Mouse (Mus musculus) heart, postnatal 4 days (tissue): ENCODE results near the gene Nckap1l. TPM values are rescaled to one million over a fixed set of nuclear protein-coding genes. Genes with fewer than 3 reads are reported as not detected.

ENCODE experiments used
- DNase-seq: peaks from one replicate; pipeline ENCODE4 v3.0.0; 2021
- total RNA-seq, 2 experiments: library from RNA; stranded (reverse); gene quantifications; 2 replicates each; pipeline ENCODE4 v1.2.3; 2021

The Nckap1l gene
- total RNA-seq, 2 experiments from 2014 or later = 2.7 to 3.4 TPM

GRCm38 (mm10) chr15:103539259-103539658 is 85.7 kb downstream of the Nckap1l start:
- no peak for DNase-seq

- no peak for DNase-seq
Measured at GRCm38 (mm10) chr15:103540646-103541045, 87.1 kb downstream of the Nckap1l start.

- no peak for DNase-seq
Measured at GRCm38 (mm10) chr15:103542526-103542925, 88.9 kb downstream of the Nckap1l start.

GRCm38 (mm10) chr15:103547983-103548382 is 94.4 kb downstream of the Nckap1l start:
- DNase-seq = no peak

Other genes starting within 250 kb of the Nckap1l start
- 100 to 1,000 TPM; 146 TPM for gene Cbx5, start 214.0 kb upstream of the Nckap1l start, total RNA-seq
- gene Hnrnpa1, start 213.4 kb upstream of the Nckap1l start, total RNA-seq = 100 to 1,000 TPM; 408 to 415 TPM
- 1 to 10 TPM; 1.0 to 1.1 TPM for gene Nfe2, start 195.4 kb upstream of the Nckap1l start, total RNA-seq
- gene Copz1, start 181.1 kb upstream of the Nckap1l start, total RNA-seq = 10 to 100 TPM; 88.7 to 91.2 TPM
- not detected for gene Gpr84, start 143.2 kb upstream of the Nckap1l start, total RNA-seq
- gene Zfp385a, start 113.7 kb upstream of the Nckap1l start, total RNA-seq = 10 to 100 TPM; 21.9 to 22.0 TPM
- 100 to 1,000 TPM; 120 to 121 TPM for gene Itga5, start 87.0 kb upstream of the Nckap1l start, total RNA-seq
- 1 to 10 TPM; 1.3 to 1.8 TPM for gene Gtsf1, start 23.3 kb upstream of the Nckap1l start, total RNA-seq
- gene Gtsf2, start 5.3 kb upstream of the Nckap1l start, total RNA-seq = not detected
- 1 to 10 TPM; 1.8 to 2.2 TPM for gene Pde1b, start 49.2 kb downstream of the Nckap1l start, total RNA-seq
- gene Ppp1r1a, start 84.2 kb downstream of the Nckap1l start, total RNA-seq = 10 to 100 TPM; 26.9 to 31.4 TPM
- gene Glycam1, start 111.3 kb downstream of the Nckap1l start, total RNA-seq = not detected